Mouse (Mus musculus) bone marrow macrophage, adult 2 months (primary cell): ENCODE results near the gene Snai1. TPM values are rescaled to one million over a fixed set of nuclear protein-coding genes. Genes with fewer than 3 reads are reported as not detected.

Experiments
- H3K27ac ChIP-seq: 2 replicates; pipeline ENCODE4 v1.5.1; 2012; ENCODE audit warnings: low read depth, low read length; ENCODE audit not compliant: insufficient read depth
- H3K4me1 ChIP-seq: 2 replicates; pipeline ENCODE4 v1.6.1; 2012; ENCODE audit warnings: low read length; ENCODE audit not compliant: control insufficient read depth, insufficient read depth
- H3K4me3 ChIP-seq: 2 replicates; pipeline ENCODE4 v1.5.1; 2012; ENCODE audit warnings: mild to moderate bottlenecking, low read length, moderate library complexity; ENCODE audit not compliant: insufficient read depth
- CTCF ChIP-seq: IDR thresholded peaks from 2 replicates; pipeline ENCODE4 v1.5.1; 2012; ENCODE audit warnings: low read depth, mild to moderate bottlenecking, low read length, moderate library complexity
- POLR2A ChIP-seq: IDR thresholded peaks from 2 replicates; pipeline ENCODE4 v1.6.1; 2012; ENCODE audit warnings: mild to moderate bottlenecking, low read depth, low read length, borderline replicate concordance
- polyA plus RNA-seq: library from polyadenylated mRNA; stranded (reverse); fragments of >200 nt; gene quantifications from 2 replicates; pipeline ENCODE4 v1.2.4, GENCODE M21; 2012; ENCODE audit not compliant: missing spikeins, insufficient read depth, insufficient read length

Snai1 gene
- polyA plus RNA-seq, 1 experiment, result 0.79 TPM

DNA sequence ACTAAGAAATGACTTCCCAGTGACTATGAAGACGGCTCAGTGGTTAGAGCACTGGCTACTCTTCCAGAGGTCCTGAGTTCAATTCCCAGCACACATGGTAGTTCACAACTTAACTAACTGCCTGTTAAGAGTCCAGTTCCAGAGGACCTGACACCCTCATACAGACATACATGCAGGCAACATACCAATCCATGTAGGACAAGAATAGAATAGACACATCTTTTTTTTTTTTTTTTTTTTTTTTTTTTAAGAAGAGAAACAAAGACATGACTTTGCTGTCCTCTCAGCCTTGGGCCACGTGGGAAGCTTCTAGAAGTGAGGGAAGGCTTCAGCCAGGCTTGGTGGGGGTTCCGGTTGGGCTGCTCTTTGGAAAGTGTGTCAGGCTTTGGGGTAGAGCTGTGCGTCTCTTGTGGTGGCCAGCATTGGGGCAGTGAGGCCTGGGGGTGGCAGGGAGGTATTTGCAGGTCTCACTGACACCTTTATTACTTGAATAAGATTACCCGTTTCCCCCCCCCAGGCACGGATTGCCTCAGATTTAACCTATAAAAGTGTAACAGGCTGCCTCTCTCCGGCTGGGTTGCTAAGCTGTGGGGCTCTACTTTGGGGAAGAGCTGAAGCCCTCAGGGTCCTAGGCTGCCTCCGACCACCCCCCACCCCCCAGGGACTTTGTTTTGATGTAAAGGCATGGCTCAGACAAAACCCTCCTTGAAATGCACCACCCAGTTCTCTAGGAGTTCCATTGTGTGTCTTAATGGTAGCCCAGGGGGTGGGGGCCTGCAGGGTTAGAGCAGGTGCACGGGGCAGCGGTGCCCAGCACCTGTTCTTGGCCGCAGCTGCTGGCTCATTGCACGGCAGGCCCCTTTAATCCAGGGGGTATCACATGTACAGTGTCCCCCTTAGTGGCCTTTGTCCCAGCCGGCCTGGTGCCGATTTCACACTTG is 1.8 kb downstream of the Snai1 start:
- no peak overlapping the region for H3K27ac ChIP-seq
- H3K4me3 ChIP-seq, result no peak overlapping the region
- TF ChIP-seq POLR2A (no peak), CTCF (no peak)
- H3K4me1 ChIP-seq, result peaks cover 9% of the 10 kb centered on the region

DNA sequence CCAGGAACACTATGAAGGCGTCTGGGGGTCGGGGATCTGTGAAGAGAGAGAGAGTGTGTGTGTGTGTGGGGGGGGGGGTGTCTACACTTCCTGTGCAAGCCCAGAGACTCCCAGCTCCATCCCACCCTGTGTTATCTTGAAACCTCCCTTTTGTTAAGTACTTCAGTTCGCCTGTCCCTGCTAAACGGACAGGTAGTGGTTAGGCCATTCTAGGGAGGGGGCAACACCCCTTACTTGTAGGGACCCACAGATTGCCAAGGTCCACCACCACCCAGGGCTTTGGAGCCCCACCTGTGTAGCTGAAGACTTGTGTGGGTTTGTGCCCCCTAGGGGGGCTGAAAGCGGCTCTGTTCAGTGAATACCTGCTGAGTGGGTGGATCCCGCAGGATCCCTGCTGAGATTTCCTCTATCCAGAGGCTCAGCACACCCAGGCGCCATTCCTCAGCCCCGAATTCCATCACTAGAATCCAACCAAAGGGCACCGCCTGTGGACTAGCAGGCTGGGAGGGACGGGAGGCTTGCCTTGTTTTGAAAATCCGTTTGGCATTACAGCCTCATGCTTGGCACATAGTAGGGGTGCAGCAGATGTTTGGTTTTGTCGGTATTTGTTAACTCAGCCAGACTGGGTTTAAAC is 2.6 kb downstream of the Snai1 start:
- no peak overlapping the region for H3K4me3 ChIP-seq
- TF ChIP-seq CTCF, result no peak
- TF ChIP-seq POLR2A, result no peak
- no peak overlapping the region for H3K27ac ChIP-seq
- peaks cover 9% of the 10 kb centered on the region for H3K4me1 ChIP-seq

- H3K4me3 ChIP-seq, result no peak overlapping the region
- no peak for TF ChIP-seq POLR2A
- no peak for TF ChIP-seq CTCF
- H3K4me1 ChIP-seq, result peaks cover 9% of the 10 kb centered on the region
- no peak overlapping the region for H3K27ac ChIP-seq
Observed at GRCm38 (mm10) chr2:167541324-167541723, 3.3 kb downstream of the Snai1 start.

DNA sequence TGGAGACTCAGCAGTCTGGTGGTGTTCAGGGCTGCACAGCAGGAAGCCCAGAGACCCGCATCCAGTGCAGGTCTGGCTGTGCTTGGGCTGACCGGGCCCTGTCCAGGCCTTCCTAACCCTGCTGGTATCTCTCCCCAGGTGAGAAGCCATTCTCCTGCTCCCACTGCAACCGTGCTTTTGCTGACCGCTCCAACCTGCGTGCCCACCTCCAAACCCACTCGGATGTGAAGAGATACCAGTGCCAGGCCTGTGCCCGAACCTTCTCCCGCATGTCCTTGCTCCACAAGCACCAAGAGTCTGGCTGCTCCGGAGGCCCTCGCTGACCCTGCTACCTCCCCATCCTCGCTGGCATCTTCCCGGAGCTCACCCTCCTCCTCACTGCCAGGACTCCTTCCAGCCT is 3.8 kb downstream of the Snai1 start:
- Histone ChIP-seq H3K4me3 (no peak overlapping the region), H3K4me1 (peaks cover 9% of the 10 kb centered on the region), H3K27ac (no peak overlapping the region)
- TF ChIP-seq POLR2A, result no peak
- no peak for TF ChIP-seq CTCF

DNA sequence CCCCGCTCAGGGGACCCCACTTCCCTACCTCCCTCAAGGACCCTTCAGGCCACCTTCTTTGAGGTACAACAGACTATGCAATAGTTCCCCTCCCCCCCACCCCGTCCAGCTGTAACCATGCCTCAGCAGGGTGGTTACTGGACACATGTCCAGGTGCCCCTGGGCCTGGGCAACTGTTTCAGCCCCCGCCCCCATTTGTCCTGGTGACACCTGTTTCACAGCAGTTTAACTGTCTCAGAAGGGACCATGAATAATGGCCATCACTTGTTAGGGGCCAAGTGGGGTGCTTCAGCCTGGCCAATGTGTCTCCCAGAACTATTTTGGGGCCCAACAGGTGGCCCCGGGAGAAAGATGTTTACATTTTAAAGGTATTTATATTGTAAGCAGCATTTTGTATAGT is 4.4 kb downstream of the Snai1 start:
- H3K4me1 ChIP-seq, result peaks cover 7% of the 10 kb centered on the region
- H3K4me3 ChIP-seq, result no peak overlapping the region
- TF ChIP-seq CTCF (no peak), POLR2A (no peak)
- H3K27ac ChIP-seq, result no peak overlapping the region

DNA sequence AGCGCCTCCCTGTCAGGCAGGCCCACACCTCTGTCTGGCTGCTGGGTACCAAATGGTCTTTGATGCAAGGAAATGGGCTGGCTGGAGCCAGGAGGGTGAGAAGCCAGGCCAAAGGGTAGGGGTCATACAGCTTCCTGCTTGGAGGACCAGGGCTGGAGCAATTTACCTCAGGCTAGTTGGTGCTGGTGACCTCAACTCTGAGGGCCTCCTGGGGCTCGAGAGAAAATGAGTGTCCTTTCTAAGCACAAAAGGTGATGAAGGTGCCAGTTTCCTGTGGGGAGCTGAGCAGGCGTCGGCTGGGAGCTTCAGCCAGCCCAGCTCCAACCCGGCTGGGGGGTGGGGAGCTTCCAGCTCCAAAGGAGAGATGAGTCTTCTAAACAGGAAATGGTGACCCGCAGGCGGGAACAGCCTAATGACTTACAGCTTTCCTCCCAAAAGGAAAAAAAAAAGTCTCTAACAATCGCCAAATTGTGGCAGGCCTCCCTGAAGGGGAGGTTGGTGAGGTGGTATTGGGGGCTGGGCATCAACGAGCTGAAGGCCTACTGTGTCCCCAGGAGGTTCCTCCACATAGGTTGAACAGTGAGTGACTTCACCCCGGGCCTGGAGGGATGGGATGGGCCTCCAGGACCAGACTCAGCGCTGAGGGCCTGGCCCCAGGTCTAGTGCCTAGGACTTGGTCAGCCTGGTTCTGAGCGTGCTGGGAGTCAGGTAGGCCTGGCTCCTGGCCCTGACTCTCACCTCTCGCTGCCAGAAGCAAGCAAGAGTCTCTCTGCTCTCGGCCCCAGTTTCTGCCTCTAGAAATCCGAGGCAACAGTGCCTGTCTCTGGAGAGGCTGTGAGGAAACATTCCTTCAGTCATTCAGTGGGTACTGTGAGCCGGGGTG is 5.4 kb downstream of the Snai1 start:
- H3K4me1 ChIP-seq, result peaks cover 4% of the 10 kb centered on the region
- TF ChIP-seq CTCF (no peak), POLR2A (no peak)
- no peak overlapping the region for H3K27ac ChIP-seq
- H3K4me3 ChIP-seq, result no peak overlapping the region

DNA sequence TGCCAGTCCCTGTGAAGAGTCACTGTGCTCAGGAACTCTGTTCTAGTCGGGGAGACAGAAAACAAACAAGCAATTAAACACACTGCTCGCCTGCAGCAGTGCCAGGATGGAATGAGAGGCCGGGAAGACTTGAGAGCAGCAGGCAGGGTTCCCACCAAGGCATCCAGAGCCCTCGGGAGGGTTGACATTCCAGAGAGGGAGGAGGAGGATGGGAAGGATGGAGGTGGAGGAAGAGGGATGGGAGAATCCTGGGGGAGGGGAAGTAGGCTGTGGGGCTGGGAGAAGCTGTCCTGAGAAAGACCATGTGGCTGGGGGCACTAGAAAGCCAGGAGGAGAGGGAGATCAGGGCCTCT is 6.0 kb downstream of the Snai1 start:
- Histone ChIP-seq H3K4me3 (no peak overlapping the region), H3K4me1 (peaks cover 4% of the 10 kb centered on the region), H3K27ac (no peak overlapping the region)
- TF ChIP-seq POLR2A, result no peak
- TF ChIP-seq CTCF, result no peak

GRCm38 (mm10) chr2:167544456-167544855 is 6.5 kb downstream of the Snai1 start:
- TF ChIP-seq CTCF (no peak), POLR2A (no peak)
- no peak overlapping the region for H3K4me3 ChIP-seq
- peaks cover 4% of the 10 kb centered on the region for H3K4me1 ChIP-seq
- H3K27ac ChIP-seq, result no peak overlapping the region

DNA sequence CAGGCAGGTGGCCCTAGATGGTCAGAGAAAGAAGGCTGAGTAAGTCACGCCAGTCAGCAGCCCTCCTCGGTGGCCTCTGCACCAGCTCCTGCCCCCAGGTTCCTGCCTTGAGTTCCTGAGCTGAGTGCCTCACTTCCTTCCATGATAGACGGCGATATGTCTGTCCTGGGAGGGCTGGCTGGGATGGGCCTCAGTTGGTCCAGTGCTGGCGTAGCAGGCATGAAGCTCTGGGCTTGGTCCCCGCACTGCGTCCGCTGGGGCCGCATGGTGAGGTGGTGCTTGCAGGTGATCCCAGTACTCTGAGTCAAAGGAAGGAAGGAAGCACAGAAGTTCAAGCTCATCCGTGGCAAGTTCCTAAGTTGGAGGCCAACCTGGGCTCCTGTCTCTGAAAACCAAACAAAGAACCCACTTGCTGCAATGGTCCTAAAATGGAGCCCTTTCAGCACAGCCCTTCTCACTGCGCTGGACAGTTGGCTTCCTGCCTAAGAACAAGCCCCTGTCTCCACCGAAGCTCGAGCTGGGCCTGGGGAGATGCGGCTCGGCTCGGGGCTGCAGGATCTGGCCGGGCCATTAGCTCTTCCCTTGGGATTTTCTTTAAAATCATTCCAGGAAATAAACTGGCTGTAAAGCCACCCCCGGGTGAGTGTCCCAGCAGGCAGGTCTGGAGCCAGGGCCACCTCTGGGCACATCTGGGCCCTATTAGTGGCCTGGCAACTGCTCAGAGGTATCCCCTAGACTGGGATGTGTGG is 8.6 kb downstream of the Snai1 start:
- H3K4me3 ChIP-seq, result no peak overlapping the region
- H3K27ac ChIP-seq, result no peak overlapping the region
- no peak for TF ChIP-seq CTCF
- TF ChIP-seq POLR2A, result no peak
- H3K4me1 ChIP-seq, result peaks cover 6% of the 10 kb centered on the region
